Mouse (Mus musculus) liver, embryonic 14.5 days (tissue): ENCODE measurements around the gene Arxes2. TPM values are rescaled to one million over a fixed set of nuclear protein-coding genes. Genes with fewer than 3 reads are reported as not detected.

ENCODE experiments used
- ATAC-seq: fragments of 200-750 bp; cut with Nextera tagmentation; 2 replicates; pipeline ENCODE4 v1.8.0; 2017; ENCODE audit warnings: moderate number of reproducible peaks, mild to moderate bottlenecking, moderate library complexity; ENCODE audit not compliant: insufficient read depth
- DNase-seq, 3 experiments: peaks; one replicate each; pipeline ENCODE4 v3.0.0-alpha.2; 2012 to 2013; ENCODE audit warnings: low read depth in 3 of 3, low spot score in 3 of 3
- H3K27ac ChIP-seq: fragments of 300-500 bp; sonication (generic); 2 replicates; pipeline ENCODE4 v1.5.1; 2014; ENCODE audit warnings: moderate library complexity, mild to moderate bottlenecking, control low read depth, inconsistent platforms
- H3K27me3 ChIP-seq: fragments of 300-500 bp; sonication (generic); 2 replicates; pipeline ENCODE4 v1.6.1; 2014; ENCODE audit warnings: mild to moderate bottlenecking, low read length, moderate library complexity; ENCODE audit not compliant: control insufficient read depth, insufficient read depth
- H3K36me3 ChIP-seq: fragments of 300-500 bp; sonication (generic); replicated peaks from 2 replicates; pipeline ENCODE4 v1.6.1; 2014; ENCODE audit warnings: low read depth; ENCODE audit not compliant: control insufficient read depth, insufficient read depth
- H3K4me1 ChIP-seq, 2 experiments: fragments of 200-500 bp in 1 of 2; fragments of 300-500 bp in 1 of 2; sonication (generic) in 1 of 2; replicated peaks; 2 replicates each; pipeline ENCODE4 v1.6.1; 2012 to 2014; ENCODE audit warnings: antibody characterized with exemption in 1 of 2, inconsistent platforms in 1 of 2, low read length in 1 of 2; ENCODE audit not compliant: control insufficient read depth in 2 of 2, insufficient read depth in 2 of 2
- H3K4me2 ChIP-seq: fragments of 300-500 bp; sonication (generic); 2 replicates; pipeline ENCODE4 v1.6.1; 2014; ENCODE audit warnings: low read depth, mild to moderate bottlenecking, control low read depth, moderate library complexity
- H3K4me3 ChIP-seq, 2 experiments: fragments of 200-500 bp in 1 of 2; fragments of 300-500 bp in 1 of 2; sonication (generic) in 1 of 2; 2 replicates each; pipeline ENCODE4 v1.5.1; 2012 to 2014; ENCODE audit warnings: low read depth in 2 of 2, low read length in 2 of 2, mild to moderate bottlenecking in 2 of 2, control low read depth in 1 of 2, inconsistent platforms in 1 of 2, moderate library complexity in 1 of 2; ENCODE audit not compliant: insufficient read depth in 1 of 2
- H3K9ac ChIP-seq: fragments of 300-500 bp; sonication (generic); replicated peaks from 2 replicates; pipeline ENCODE4 v1.6.1; 2014; ENCODE audit warnings: mild to moderate bottlenecking, control low read depth, moderate library complexity
- H3K9me3 ChIP-seq: fragments of 300-500 bp; sonication (generic); 2 replicates; pipeline ENCODE4 v1.6.1; 2016; ENCODE audit warnings: low read length, mixed read lengths; ENCODE audit not compliant: control insufficient read depth
- CTCF ChIP-seq: IDR thresholded peaks from 2 replicates; pipeline ENCODE4 v1.5.1; 2016; ENCODE audit warnings: antibody characterized with exemption, low read depth, control low read depth
- EP300 ChIP-seq: IDR thresholded peaks from 2 replicates; pipeline ENCODE4 v1.6.1; 2016; ENCODE audit warnings: antibody characterized with exemption, low read depth
- WGBS: fragments of 180-500 bp; shearing (Covaris S2); extraction: QIAGEN DNeasy Blood & Tissue Kit; methylation state at CpG from one replicate; pipeline ENCODE4 v1.1.7; 2014; ENCODE audit not compliant: insufficient replicate concordance; 5-methylcytosine and 5-hydroxymethylcytosine counted together
- polyA plus RNA-seq, 2 experiments: library from polyadenylated mRNA; depleted of rRNA in 1 of 2; stranded (reverse) in 1 of 2; unstranded in 1 of 2; fragments of >200 nt; fragmentation: Nextera tagmentation in 1 of 2; extraction: Ambion mirVana in 1 of 2; gene quantifications; 2 replicates each; pipeline versions ENCODE4 v1.2.1 to v1.2.3; 2012 to 2014

Gene Arxes2
- polyA plus RNA-seq, 2 experiments: 8.3 to 15.9 TPM

DNA sequence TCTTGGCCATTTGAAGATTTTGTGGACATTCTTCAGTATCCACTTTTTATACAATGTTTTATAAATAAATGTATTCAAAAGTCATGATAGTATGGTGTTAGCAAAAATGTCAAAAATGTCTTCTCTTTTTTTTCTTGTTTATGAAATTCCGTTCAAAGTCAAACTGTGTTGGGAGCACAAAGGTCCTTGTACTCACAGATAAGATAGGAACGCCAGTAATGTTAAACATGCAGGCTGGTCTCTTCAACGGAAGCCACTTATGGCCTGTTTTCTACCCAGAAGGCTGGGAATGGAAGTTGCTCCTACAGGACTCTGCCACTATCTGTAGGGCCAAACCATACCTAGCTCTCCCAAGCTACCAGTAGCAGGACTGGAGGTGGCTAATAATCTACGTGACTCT is 34.1 kb upstream of the Arxes2 start:
- Histone ChIP-seq H3K4me3 (no peak overlapping the region), H3K9ac (no peak overlapping the region), H3K4me2 (no peak overlapping the region), H3K36me3 (no peaks in the 10 kb centered on the region), H3K27ac (no peak overlapping the region), H3K9me3 (no peaks in the 10 kb centered on the region), H3K27me3 (no peaks in the 10 kb centered on the region), H3K4me1 (no peaks in the 10 kb centered on the region; a peak in 1 of 4 replicates)
- no peak for ATAC-seq
- no peak for DNase-seq
- WGBS: 53% methylated on average over 4 of the region's 4 CpGs
- TF ChIP-seq CTCF: no peak
- TF ChIP-seq EP300: no peak

DNA sequence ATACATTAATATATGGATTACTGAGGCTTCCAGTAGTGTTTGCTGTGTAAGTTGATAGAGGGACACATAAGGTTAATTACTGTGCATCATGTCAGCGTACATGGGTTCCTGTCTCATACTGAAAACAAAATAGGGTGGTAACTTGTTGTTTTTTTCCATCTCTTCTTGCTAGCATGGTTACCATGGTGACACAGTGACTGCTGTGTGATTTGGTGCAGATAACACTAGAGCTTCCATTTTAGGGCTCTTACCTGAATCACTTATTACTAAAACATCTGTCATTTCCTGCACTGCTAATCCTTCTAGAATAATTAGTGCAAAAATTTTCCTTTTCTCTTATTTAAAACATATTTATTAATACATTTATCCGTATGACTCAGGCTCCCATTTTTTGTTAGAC is 31.3 kb upstream of the Arxes2 start:
- Histone ChIP-seq H3K9me3 (no peaks in the 10 kb centered on the region), H3K27me3 (no peaks in the 10 kb centered on the region), H3K4me2 (no peak overlapping the region), H3K4me3 (no peak overlapping the region), H3K9ac (no peak overlapping the region), H3K27ac (no peak overlapping the region), H3K36me3 (no peaks in the 10 kb centered on the region), H3K4me1 (no peaks in the 10 kb centered on the region; a peak in 1 of 4 replicates)
- TF ChIP-seq CTCF (no peak), EP300 (no peak)
- DNase-seq (no peak), ATAC-seq (no peak)
- WGBS: 66% methylated on average over 2 of the region's 2 CpGs

- no peak for ATAC-seq
- Histone ChIP-seq H3K27me3 (no peaks in the 10 kb centered on the region), H3K9ac (no peak overlapping the region), H3K36me3 (no peaks in the 10 kb centered on the region), H3K4me3 (no peak overlapping the region), H3K4me2 (no peak overlapping the region), H3K4me1 (no peaks in the 10 kb centered on the region; a peak in 1 of 4 replicates), H3K27ac (no peak overlapping the region), H3K9me3 (no peaks in the 10 kb centered on the region)
- WGBS: 50% methylated on average over 6 of the region's 6 CpGs
- no peak for TF ChIP-seq EP300
- no peak for TF ChIP-seq CTCF
- DNase-seq: no peak
Measured at GRCm38 (mm10) chrX:135963130-135963529, 30.5 kb upstream of the Arxes2 start.

GRCm38 (mm10) chrX:135963629-135964028 is 30.0 kb upstream of the Arxes2 start:
- TF ChIP-seq EP300 (no peak), CTCF (no peak)
- Histone ChIP-seq H3K27ac (no peak overlapping the region), H3K27me3 (no peaks in the 10 kb centered on the region), H3K9ac (no peak overlapping the region), H3K36me3 (no peaks in the 10 kb centered on the region), H3K9me3 (no peaks in the 10 kb centered on the region), H3K4me1 (no peaks in the 10 kb centered on the region; a peak in 1 of 4 replicates), H3K4me3 (no peak overlapping the region), H3K4me2 (no peak overlapping the region)
- WGBS: 11% methylated on average over 3 of the region's 3 CpGs
- no peak for DNase-seq
- ATAC-seq: no peak

- TF ChIP-seq EP300 (no peak), CTCF (no peak)
- Histone ChIP-seq H3K9me3 (no peaks in the 10 kb centered on the region), H3K36me3 (no peaks in the 10 kb centered on the region), H3K9ac (no peak overlapping the region), H3K27ac (no peak overlapping the region), H3K27me3 (no peaks in the 10 kb centered on the region), H3K4me1 (no peaks in the 10 kb centered on the region), H3K4me2 (no peak overlapping the region), H3K4me3 (no peak overlapping the region)
- ATAC-seq (no peak), DNase-seq (no peak)
- 70% methylated on average over 10 of the region's 10 CpGs for WGBS
Measured at GRCm38 (mm10) chrX:135973597-135974423, 19.8 kb upstream of the Arxes2 start.
